In the genomic region with DNA sequence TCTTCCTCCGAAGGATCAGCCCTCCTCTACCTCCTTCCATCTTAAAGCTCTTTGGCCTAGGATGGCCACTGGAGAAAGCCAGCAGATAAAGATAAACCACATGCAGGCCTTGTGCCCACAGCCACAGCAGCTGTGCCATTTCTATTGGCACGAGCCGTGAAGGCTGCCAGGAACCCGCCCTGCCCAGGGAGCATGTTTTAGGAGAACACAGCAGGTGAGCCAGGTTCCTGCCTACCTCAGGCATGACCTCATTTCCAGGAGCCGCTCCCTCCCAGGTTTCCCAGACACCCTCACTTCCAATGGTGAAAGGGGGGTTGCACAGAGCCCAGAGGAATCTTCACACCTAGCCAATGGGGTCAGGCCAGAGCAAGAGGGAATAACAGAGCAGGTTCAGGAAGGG, we compare ENCODE assay signal across 11 mouse cellular contexts. TPM values are rescaled to one million over a fixed set of nuclear protein-coding genes. Genes with fewer than 3 reads are reported as not detected.
DNase-seq lines count a peak whose midpoint lies in the region; ATAC-seq and TF ChIP-seq lines count a peak whose summit lies in the region.
"Had no signal": no experiment of that assay in that cellular context is flagged by ENCODE, and none has a peak within 500 bp of the region (broad histone marks: within the 10 kb centered on the region; RNA-seq: fewer than 3 reads in every experiment).

No protein-coding gene starts in this region.

- ATAC-seq in heart, embryonic 13.5 days (ENCODE audit: extremely low read depth, insufficient number of reproducible peaks, low FRiP score, low TSS enrichment), result no peak
- no peak for ATAC-seq in midbrain, embryonic 14.5 days (ENCODE audit: low FRiP score, low TSS enrichment)
- no peak for ATAC-seq in midbrain, embryonic 13.5 days

- WGBS in heart, embryonic 13.5 days, result 63% methylated on average over 5 of the region's 5 CpGs
- WGBS in midbrain, embryonic 14.5 days, result 75% methylated on average over 5 of the region's 5 CpGs
- 68% methylated on average over 5 of the region's 5 CpGs for WGBS in midbrain, embryonic 13.5 days

- no peak for TF ChIP-seq POLR2A in ES-Bruce4 (IDR thresholded peaks at IDR 0.05; ENCODE audit: insufficient read depth, low read length)

- peaks cover 87% of the 10 kb centered on the region for H3K4me1 ChIP-seq in heart, embryonic 13.5 days
- H3K4me1 ChIP-seq in ES-Bruce4 (ENCODE audit: control insufficient read depth, insufficient read depth, low read length), result peaks cover 18% of the 10 kb centered on the region
- peaks cover 13% of the 10 kb centered on the region for H3K4me1 ChIP-seq in midbrain, embryonic 14.5 days (ENCODE audit: control insufficient read depth, insufficient read depth, low read length)
- H3K4me1 ChIP-seq in midbrain, embryonic 13.5 days (replicated peaks), result peaks cover 33% of the 10 kb centered on the region

- peak overlapping the region; percentile 87 for H3K27ac ChIP-seq in heart, embryonic 13.5 days (replicated peaks)
- no peak overlapping the region for H3K27ac ChIP-seq in ES-Bruce4 (ENCODE audit: insufficient read depth, low read length)
- no peak overlapping the region for H3K27ac ChIP-seq in midbrain, embryonic 14.5 days (replicated peaks; ENCODE audit: low read depth, low read length)
- no peak overlapping the region for H3K27ac ChIP-seq in midbrain, embryonic 13.5 days
- H3K27ac ChIP-seq: kidney, postnatal 0 days had no signal

- H3K4me2 ChIP-seq in heart, embryonic 13.5 days, result no peak overlapping the region
- no peak overlapping the region for H3K4me2 ChIP-seq in midbrain, embryonic 14.5 days (ENCODE audit: low read length)
- no peak overlapping the region for H3K4me2 ChIP-seq in midbrain, embryonic 13.5 days (replicated peaks)

- DNase-seq in heart, postnatal 4 days, result no peak
- DNase-seq in cerebellum, postnatal 14 days, result peak; percentile 66 to 69
- peak; percentile 66 for DNase-seq in lung, postnatal 10 days
- DNase-seq in midbrain, embryonic 14.5 days, result no peak
- DNase-seq in adrenal gland, postnatal 25 days, result no peak

- no peak overlapping the region for H3K9ac ChIP-seq in heart, embryonic 13.5 days
- peak overlapping the region; percentile 22; the same call in 1 of the 2 replicates for H3K9ac ChIP-seq in ES-Bruce4 (ENCODE audit: low read depth, poor library complexity, severe bottlenecking)
- H3K9ac ChIP-seq in midbrain, embryonic 14.5 days (replicated peaks; ENCODE audit: low read length), result no peak overlapping the region
- H3K9ac ChIP-seq in midbrain, embryonic 13.5 days (replicated peaks), result no peak overlapping the region

- peaks cover 28% of the 10 kb centered on the region for H3K27me3 ChIP-seq in heart, embryonic 13.5 days (replicated peaks)
- H3K27me3 ChIP-seq in ES-Bruce4 (ENCODE audit: control insufficient read depth, insufficient read depth, low read length, poor library complexity, severe bottlenecking), result no peaks in the 10 kb centered on the region
- peaks cover 7% of the 10 kb centered on the region; the same call in 1 of the 2 replicates for H3K27me3 ChIP-seq in midbrain, embryonic 14.5 days (ENCODE audit: control insufficient read depth, insufficient read depth, low read length)
- H3K27me3 ChIP-seq in midbrain, embryonic 13.5 days, result peaks cover 39% of the 10 kb centered on the region

- no peak for TF ChIP-seq EP300 in ES-Bruce4 (IDR thresholded peaks at IDR 0.05; ENCODE audit: insufficient read depth, low read depth, low read length)

- no peaks in the 10 kb centered on the region for H3K36me3 ChIP-seq in heart, embryonic 13.5 days
- H3K36me3 ChIP-seq in ES-Bruce4 (ENCODE audit: control insufficient read depth, insufficient read depth, low read length, poor library complexity, severe bottlenecking), result no peaks in the 10 kb centered on the region
- H3K36me3 ChIP-seq in midbrain, embryonic 14.5 days (ENCODE audit: control insufficient read depth, insufficient read depth, low read length), result no peaks in the 10 kb centered on the region
- no peaks in the 10 kb centered on the region for H3K36me3 ChIP-seq in midbrain, embryonic 13.5 days

- H3K9me3 ChIP-seq in heart, embryonic 13.5 days, result no peaks in the 10 kb centered on the region
- no peaks in the 10 kb centered on the region for H3K9me3 ChIP-seq in ES-Bruce4 (replicated peaks; ENCODE audit: control insufficient read depth, insufficient read depth, low read length, poor library complexity, severe bottlenecking)
- no peaks in the 10 kb centered on the region for H3K9me3 ChIP-seq in midbrain, embryonic 14.5 days (ENCODE audit: control insufficient read depth, low read length)
- no peaks in the 10 kb centered on the region for H3K9me3 ChIP-seq in midbrain, embryonic 13.5 days

- TF ChIP-seq CTCF in ES-Bruce4 (IDR thresholded peaks at IDR 0.05; ENCODE audit: low read depth, low read length), result no peak

- no peak overlapping the region for H3K4me3 ChIP-seq in heart, embryonic 13.5 days
- no peak overlapping the region for H3K4me3 ChIP-seq in ES-Bruce4 (ENCODE audit: low read depth, low read length)
- H3K4me3 ChIP-seq in midbrain, embryonic 14.5 days (replicated peaks; ENCODE audit: low read depth, low read length), result no peak overlapping the region
- no peak overlapping the region for H3K4me3 ChIP-seq in midbrain, embryonic 13.5 days (replicated peaks)
- H3K4me3 ChIP-seq: erythroblast, embryonic 14.5 days had no signal

RNA-seq across cellular contexts. Expression of gene Itga3, which starts 3.8 kb away (rescaled TPM):
- polyA plus RNA-seq in heart, embryonic 13.5 days (2015; fragmentation: Nextera tagmentation; extraction: Ambion mirVana), result 10.2 and 12.2 TPM in 2 replicates
- total RNA-seq in heart, postnatal 4 days (2021), result 10 to 100 TPM; 16.1 to 16.4 TPM
- polyA plus RNA-seq in ES-Bruce4 (2011; ENCODE audit: insufficient read depth, insufficient read length, low read depth, missing spikeins), result 86.4 and 92.1 TPM in 2 replicates
- polyA plus RNA-seq in midbrain, embryonic 14.5 days (2014; fragmentation: Nextera tagmentation; extraction: Ambion mirVana), result 9.0 and 11.7 TPM in 2 replicates
- 36.8 and 40.7 TPM in 2 replicates for total RNA-seq in adrenal gland, postnatal 25 days (2021)
- polyA plus RNA-seq in midbrain, embryonic 13.5 days (2015; fragmentation: Nextera tagmentation; extraction: Ambion mirVana), result 6.6 and 8.8 TPM in 2 replicates

RNA-seq across cellular contexts. Expression of gene Pdk2, which starts 31.6 kb away (rescaled TPM):
- 77.9 and 81.1 TPM in 2 replicates for polyA plus RNA-seq in heart, embryonic 13.5 days (2015; fragmentation: Nextera tagmentation; extraction: Ambion mirVana)
- total RNA-seq in heart, postnatal 4 days (2021), result 100 to 1,000 TPM; 178 to 200 TPM
- 9.4 and 9.5 TPM in 2 replicates for polyA plus RNA-seq in ES-Bruce4 (2011; ENCODE audit: insufficient read depth, insufficient read length, low read depth, missing spikeins)
- 21.5 and 22.7 TPM in 2 replicates for polyA plus RNA-seq in midbrain, embryonic 14.5 days (2014; fragmentation: Nextera tagmentation; extraction: Ambion mirVana)
- 82.9 and 86.4 TPM in 2 replicates for total RNA-seq in adrenal gland, postnatal 25 days (2021)
- 21.4 and 24.7 TPM in 2 replicates for polyA plus RNA-seq in midbrain, embryonic 13.5 days (2015; fragmentation: Nextera tagmentation; extraction: Ambion mirVana)

RNA-seq across cellular contexts. Expression of gene Dlx3, which starts 47.1 kb away (rescaled TPM):
- 0.17 TPM in 1 of 2 replicates, not detected in the other for polyA plus RNA-seq in heart, embryonic 13.5 days (2015; fragmentation: Nextera tagmentation; extraction: Ambion mirVana)
- total RNA-seq in heart, postnatal 4 days (2021), result not detected
- 9.9 and 11.3 TPM in 2 replicates for polyA plus RNA-seq in ES-Bruce4 (2011; ENCODE audit: insufficient read depth, insufficient read length, low read depth, missing spikeins)
- 0.13 and 0.38 TPM in 2 replicates for polyA plus RNA-seq in midbrain, embryonic 14.5 days (2014; fragmentation: Nextera tagmentation; extraction: Ambion mirVana)
- not detected in 2 replicates for total RNA-seq in adrenal gland, postnatal 25 days (2021)
- 0.27 and 0.30 TPM in 2 replicates for polyA plus RNA-seq in midbrain, embryonic 13.5 days (2015; fragmentation: Nextera tagmentation; extraction: Ambion mirVana)
- total RNA-seq: neutrophil, adult 5-6 weeks had no signal
- polyA plus RNA-seq: erythroblast, embryonic 14.5 days had no signal

Comparison
In these comparisons a context has a peak if more than half of its experiments do, and no peak if none do; other contexts are left out.
1. DNase-seq: peak in cerebellum, postnatal 14 days (2 of 2) and lung, postnatal 10 days (single experiment); none in heart, postnatal 4 days (single experiment), midbrain, embryonic 14.5 days (single experiment) and adrenal gland, postnatal 25 days (single experiment).